8 mouse cellular contexts compared by ENCODE assay signal in the genomic region with DNA sequence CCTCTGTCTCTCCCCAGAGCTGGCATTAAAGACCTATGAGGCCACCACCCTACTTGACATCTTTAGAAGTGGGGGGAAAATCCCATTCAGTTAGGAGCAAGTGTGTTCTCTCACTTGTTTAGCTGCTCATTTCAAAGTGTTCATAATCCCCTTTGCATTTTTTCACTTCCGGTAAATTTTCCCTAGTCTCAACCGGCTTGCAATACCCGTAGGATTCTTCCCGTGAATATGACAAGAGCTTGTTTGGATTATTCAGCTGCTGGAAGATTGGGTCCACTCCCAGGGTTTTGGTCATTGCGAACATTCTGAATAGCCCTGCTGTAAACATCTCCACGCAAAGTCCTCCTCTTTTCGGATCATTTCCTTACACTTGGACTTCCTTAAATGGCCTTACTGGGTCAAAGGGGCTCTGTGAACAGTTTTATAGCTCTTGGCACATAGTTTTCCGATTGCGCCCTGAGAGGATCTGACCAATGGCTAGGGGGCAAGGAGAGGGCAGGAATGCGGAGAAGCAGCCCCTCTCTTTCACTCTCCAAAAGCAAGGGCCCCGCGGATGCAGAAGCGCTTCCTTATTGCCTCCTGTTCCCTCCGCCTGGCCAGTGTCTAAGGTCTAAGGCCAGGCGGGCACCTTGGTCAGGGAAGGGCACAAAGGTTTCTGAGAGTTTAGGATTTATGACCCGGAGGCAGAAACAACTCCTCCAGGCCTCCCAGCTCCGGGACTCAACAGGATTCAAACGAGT. TPM values are rescaled to one million over a fixed set of nuclear protein-coding genes. Genes with fewer than 3 reads are reported as not detected.
DNase-seq lines count a peak whose midpoint lies in the region; ATAC-seq and TF ChIP-seq lines count a peak whose summit lies in the region.

No protein-coding gene starts in this region.

- H3K4me3 ChIP-seq in forebrain, embryonic 13.5 days, result peak overlapping the region; percentile 88
- H3K4me3 ChIP-seq in limb, embryonic 13.5 days, result peak overlapping the region; percentile 88
- peak overlapping the region; percentile 94 for H3K4me3 ChIP-seq in midbrain, postnatal 0 days (ENCODE audit: low read depth, low read length)

- H3K4me2 ChIP-seq in forebrain, embryonic 13.5 days, result peak overlapping the region; percentile 71
- H3K4me2 ChIP-seq in limb, embryonic 13.5 days (replicated peaks), result peak overlapping the region; percentile 89
- H3K4me2 ChIP-seq in midbrain, postnatal 0 days (ENCODE audit: low read depth, low read length, poor library complexity, severe bottlenecking), result peak overlapping the region; percentile 84

- no peaks in the 10 kb centered on the region for H3K27me3 ChIP-seq in forebrain, embryonic 13.5 days
- no peaks in the 10 kb centered on the region for H3K27me3 ChIP-seq in limb, embryonic 13.5 days
- H3K27me3 ChIP-seq in midbrain, postnatal 0 days (ENCODE audit: insufficient read depth, low read length), result no peaks in the 10 kb centered on the region

- no peaks in the 10 kb centered on the region for H3K9me3 ChIP-seq in forebrain, embryonic 13.5 days (replicated peaks)
- no peaks in the 10 kb centered on the region for H3K9me3 ChIP-seq in limb, embryonic 13.5 days
- no peaks in the 10 kb centered on the region for H3K9me3 ChIP-seq in midbrain, postnatal 0 days (ENCODE audit: low read length)

- peak; percentile 29 for DNase-seq in CD4-positive, CD25-positive, alpha-beta regulatory T cell, adult 2 months (ENCODE audit: low read depth, low spot score)
- peak; percentile 17 for DNase-seq in CD4-positive helper T cell, adult 2 months (ENCODE audit: low read depth, low spot score)
- DNase-seq in midbrain, postnatal 0 days (ENCODE audit: low spot score), result peak; percentile 21
- DNase-seq in cerebellum, adult 11-12 months, result no peak
- DNase-seq in retina, embryonic 14.5 days (ENCODE audit: low spot score), result no peak

- no peak for TF ChIP-seq CTCF in midbrain, postnatal 0 days (IDR thresholded peaks at IDR 0.05)

- H3K27ac ChIP-seq in forebrain, embryonic 13.5 days, result peak overlapping the region; percentile 93
- peak overlapping the region; percentile 94 for H3K27ac ChIP-seq in limb, embryonic 13.5 days
- peak overlapping the region; percentile 90 for H3K27ac ChIP-seq in midbrain, postnatal 0 days (ENCODE audit: low read depth, low read length)

- peaks cover 31% of the 10 kb centered on the region for H3K4me1 ChIP-seq in forebrain, embryonic 13.5 days
- peaks cover 32% of the 10 kb centered on the region for H3K4me1 ChIP-seq in limb, embryonic 13.5 days
- peaks cover 12% of the 10 kb centered on the region; the same call in 1 of the 2 replicates for H3K4me1 ChIP-seq in midbrain, postnatal 0 days (ENCODE audit: insufficient read depth, low read length)

- WGBS in forebrain, embryonic 13.5 days, result 6% methylated on average over 18 of the region's 18 CpGs
- WGBS in limb, embryonic 13.5 days, result 3% methylated on average over 18 of the region's 18 CpGs
- WGBS in midbrain, postnatal 0 days, result 4% methylated on average over 18 of the region's 18 CpGs

- H3K9ac ChIP-seq in forebrain, embryonic 13.5 days, result peak overlapping the region; percentile 85
- H3K9ac ChIP-seq in limb, embryonic 13.5 days, result peak overlapping the region; percentile 92
- peak overlapping the region; percentile 91 for H3K9ac ChIP-seq in midbrain, postnatal 0 days (replicated peaks; ENCODE audit: low read length, poor library complexity, severe bottlenecking)

- ATAC-seq in CD4-positive, CD25-positive, alpha-beta regulatory T cell, adult 4 months, result no peak
- no peak; the same call in 1 of the 2 replicates for ATAC-seq in forebrain, embryonic 13.5 days
- peak; percentile 8 for ATAC-seq in limb, embryonic 13.5 days (ENCODE audit: low FRiP score, low read depth)
- no peak for ATAC-seq in midbrain, postnatal 0 days (ENCODE audit: low FRiP score)

- no peaks in the 10 kb centered on the region for H3K36me3 ChIP-seq in forebrain, embryonic 13.5 days (ENCODE audit: poor library complexity, severe bottlenecking)
- no peaks in the 10 kb centered on the region for H3K36me3 ChIP-seq in limb, embryonic 13.5 days
- H3K36me3 ChIP-seq in midbrain, postnatal 0 days (ENCODE audit: insufficient read depth, low read length), result no peaks in the 10 kb centered on the region

RNA-seq across cellular contexts. Expression of a gene that starts 0.9 kb away (rescaled TPM):
- 10 to 100 TPM; 14.1 to 18.1 TPM for polyA plus RNA-seq in CD4-positive, CD25-positive, alpha-beta regulatory T cell, adult 4 months (2017; shearing (Covaris generic))
- 12.5 and 13.5 TPM in 2 replicates for polyA plus RNA-seq in forebrain, embryonic 13.5 days (2015; fragmentation: Nextera tagmentation; extraction: Ambion mirVana)
- polyA plus RNA-seq in limb, embryonic 13.5 days (2015; fragmentation: Nextera tagmentation; extraction: Ambion mirVana), result 14.7 and 14.9 TPM in 2 replicates
- total RNA-seq in midbrain, postnatal 0 days (2014; rRNA removed), result 27.3 and 40.5 TPM in 2 replicates
- 9.0 and 12.7 TPM in 2 replicates for polyA plus RNA-seq in midbrain, postnatal 0 days (2015; fragmentation: Nextera tagmentation; extraction: Ambion mirVana)

Comparison
In these comparisons a context has a peak if more than half of its experiments do, and no peak if none do; other contexts are left out.
1. DNase-seq: peak in CD4-positive, CD25-positive, alpha-beta regulatory T cell, adult 2 months (single experiment), CD4-positive helper T cell, adult 2 months (single experiment) and midbrain, postnatal 0 days (single experiment); none in cerebellum, adult 11-12 months (single experiment) and retina, embryonic 14.5 days (single experiment).
2. Peak in every context shown above with its lines, with median percentiles within 50 percentile points of each other: H3K27ac ChIP-seq, H3K4me2 ChIP-seq, H3K4me3 ChIP-seq and H3K9ac ChIP-seq.